Mouse (Mus musculus) kidney, postnatal 25 days (tissue): Measurements from ENCODE around the gene Hsd17b13.
"Not testable (repeated sequence)": the region's sequence is repeated elsewhere in the genome, so short reads cannot be mapped to it uniquely, and the experiment has no call there.

Source experiments
- DNase-seq, 2 experiments: peaks; one replicate each; pipeline ENCODE4 v3.0.0; 2021; ENCODE audit warnings: mixed read lengths in 2 of 2

Hsd17b13 gene

DNA sequence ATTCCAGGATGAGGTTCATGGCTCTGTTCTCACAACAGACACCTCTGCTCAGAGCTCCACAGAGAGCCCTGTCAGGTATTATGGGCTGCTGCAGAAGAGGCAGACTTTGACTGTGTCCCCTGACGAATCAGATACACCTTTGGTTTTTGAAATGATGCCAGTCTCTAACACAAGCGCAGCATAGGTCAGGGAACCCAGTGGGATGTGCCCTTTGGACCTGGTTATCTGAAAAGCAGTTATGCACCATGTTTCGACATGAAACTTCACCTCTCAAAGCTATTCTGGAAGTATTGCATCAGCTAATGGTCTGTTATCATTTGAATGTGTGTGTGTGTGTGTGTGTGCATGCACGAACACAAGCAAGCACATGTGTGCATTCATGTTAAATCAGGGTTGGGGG, at the start of gene Hsd17b13:
Gene Hsd17b13 (minus strand): TSS at position 114 of the 400 bp plus-strand sequence.
- DNase-seq, result no peak

GRCm38 (mm10) chr5:104025245-104025854, 48.1 kb upstream of the Hsd17b13 start:
- DNase-seq, result no peak

- no peak for DNase-seq
Observed at GRCm38 (mm10) chr5:104024762-104025161, 47.6 kb upstream of the Hsd17b13 start.

DNA sequence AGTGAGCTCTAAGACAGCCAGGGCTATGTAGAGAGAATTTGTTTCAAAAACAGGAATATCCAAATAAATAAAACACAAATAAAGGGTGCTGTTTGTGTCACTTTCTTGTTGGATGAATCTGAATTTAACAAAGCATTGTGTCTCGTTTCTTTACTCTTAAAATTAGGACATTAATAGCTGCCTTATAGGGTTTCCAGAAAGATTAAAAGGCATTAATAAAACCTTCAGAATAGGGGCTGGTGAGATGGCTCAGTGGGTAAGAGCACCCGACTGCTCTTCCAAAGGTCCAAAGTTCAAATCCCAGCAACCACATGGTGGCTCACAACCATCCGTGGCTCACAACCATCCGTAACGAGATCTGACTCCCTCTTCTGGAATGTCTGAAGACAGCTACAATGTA, 47.0 kb upstream of the Hsd17b13 start:
- DNase-seq, result not testable (repeated sequence)

DNA sequence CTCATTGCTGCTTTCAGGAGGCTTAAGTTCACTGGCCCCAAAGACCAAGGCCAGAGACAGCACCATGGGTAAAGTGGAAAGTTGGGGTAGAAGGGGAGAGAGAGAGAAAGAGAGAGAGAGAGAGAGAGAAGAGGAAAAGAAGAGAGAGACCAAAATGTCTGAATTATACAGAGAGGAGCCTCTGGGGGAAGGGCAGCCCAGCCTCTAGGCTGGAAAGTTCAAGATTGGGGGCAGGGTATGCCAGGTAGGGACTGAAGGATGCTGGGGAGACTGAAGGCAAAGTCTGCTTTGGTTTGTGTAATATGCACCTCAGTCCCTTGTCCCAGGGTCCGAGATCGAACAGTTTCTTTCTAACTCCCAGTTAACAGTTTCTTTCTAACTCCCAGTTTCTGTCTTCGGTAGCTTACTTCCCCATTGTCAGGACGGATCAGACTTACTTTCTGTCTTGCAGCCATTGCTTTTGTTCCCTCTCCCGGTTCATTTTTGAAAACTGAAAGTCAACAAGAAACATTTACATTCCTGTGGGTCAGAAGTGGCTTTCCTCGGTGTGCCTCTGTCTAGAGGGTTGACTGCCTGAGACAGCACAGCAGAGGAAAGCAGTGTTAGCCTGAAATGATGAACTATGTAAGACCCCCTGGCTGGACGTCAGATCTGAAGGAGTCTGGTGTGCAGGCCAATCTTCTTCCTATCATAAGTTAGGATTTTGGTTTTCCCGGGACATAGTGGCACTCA, 46.2 kb upstream of the Hsd17b13 start:
- DNase-seq, result no peak

DNA sequence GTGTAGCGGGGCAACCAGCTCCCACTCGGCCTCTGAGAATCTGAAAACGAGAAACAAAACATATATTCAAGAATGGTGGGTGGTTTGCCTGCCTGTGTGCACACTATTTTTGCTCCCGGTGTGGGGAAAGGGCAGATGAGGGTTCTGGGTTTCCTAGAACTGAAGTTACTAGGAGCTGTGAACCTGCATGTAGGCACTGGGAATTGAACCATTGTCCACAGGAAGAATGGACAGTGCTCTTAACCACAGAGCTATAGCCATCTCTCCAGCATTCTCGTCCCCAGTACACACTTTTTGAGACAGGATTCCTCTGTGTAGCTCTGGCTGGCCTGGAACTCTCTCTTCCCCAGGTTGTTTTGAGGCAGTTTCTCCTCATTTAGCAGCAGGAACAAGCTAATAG, 45.3 kb upstream of the Hsd17b13 start:
- DNase-seq, result no peak

DNA sequence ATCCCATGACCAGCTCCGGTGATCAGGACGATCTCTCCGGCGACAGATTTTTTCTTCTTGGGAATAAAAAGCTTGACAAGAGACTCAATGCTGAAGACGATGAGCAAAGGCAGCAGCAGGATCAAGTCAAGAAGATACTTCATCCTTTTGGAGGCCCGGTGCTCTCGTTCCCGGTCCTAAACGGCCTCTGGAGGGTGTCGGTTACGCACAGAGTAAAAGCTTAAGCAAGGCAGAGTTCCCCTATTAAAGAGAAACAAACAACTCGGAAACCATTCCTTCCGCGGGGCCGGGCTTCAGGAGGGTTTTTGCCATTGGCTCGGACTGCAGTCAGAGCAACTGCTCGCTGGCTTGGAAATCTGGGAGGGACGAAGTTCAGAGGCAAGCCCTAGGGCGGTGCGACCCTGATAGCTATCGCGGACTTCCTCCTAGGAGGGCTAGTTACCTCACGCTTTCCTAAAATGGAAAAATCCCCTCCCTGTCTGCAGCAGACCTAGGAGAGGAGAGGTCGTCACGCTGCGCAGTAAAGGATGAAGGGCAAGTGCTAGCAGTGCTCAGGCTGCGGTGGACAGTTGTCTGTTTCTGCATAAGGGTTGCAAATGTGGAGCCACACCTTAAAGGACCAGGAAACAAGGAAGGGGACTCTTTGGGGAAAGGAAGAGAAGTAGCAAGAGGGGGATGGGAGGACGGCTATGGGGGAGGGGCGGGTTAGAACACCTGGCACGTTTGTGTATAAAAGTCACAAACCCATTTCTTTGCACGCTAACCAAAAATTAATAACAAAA, 44.6 kb upstream of the Hsd17b13 start, which contains the start of gene Hsd17b11:
Gene Hsd17b11 (minus strand): TSS at position 323 of the 782 bp plus-strand sequence.
- peak; percentile 92 to 95 for DNase-seq

GRCm38 (mm10) chr5:104011419-104011818, 34.2 kb upstream of the Hsd17b13 start:
- DNase-seq, result no peak

- no peak for DNase-seq
Observed at GRCm38 (mm10) chr5:104010261-104010660, 33.1 kb upstream of the Hsd17b13 start.

- no peak for DNase-seq
Observed at GRCm38 (mm10) chr5:104009421-104009820, 32.2 kb upstream of the Hsd17b13 start.

DNA sequence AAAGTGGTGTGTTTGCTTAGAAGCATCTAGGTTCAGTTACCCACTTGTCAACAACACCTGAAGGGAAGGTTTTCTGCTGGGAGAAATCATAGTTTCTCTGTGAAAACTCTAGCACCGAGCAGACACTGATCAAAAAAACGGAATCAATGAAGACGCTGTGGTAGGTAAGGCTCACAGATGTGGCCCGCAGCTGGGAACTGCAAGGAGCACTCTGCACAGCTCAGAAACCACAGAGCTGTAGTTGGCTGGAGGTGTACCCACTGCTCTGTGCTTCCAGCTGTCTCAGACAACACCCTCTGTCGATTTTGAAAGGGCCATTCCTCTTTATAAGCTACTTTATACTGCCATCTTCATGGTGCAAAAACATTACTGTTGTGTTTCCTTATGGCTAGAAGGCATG, 30.6 kb upstream of the Hsd17b13 start:
- no peak for DNase-seq

DNA sequence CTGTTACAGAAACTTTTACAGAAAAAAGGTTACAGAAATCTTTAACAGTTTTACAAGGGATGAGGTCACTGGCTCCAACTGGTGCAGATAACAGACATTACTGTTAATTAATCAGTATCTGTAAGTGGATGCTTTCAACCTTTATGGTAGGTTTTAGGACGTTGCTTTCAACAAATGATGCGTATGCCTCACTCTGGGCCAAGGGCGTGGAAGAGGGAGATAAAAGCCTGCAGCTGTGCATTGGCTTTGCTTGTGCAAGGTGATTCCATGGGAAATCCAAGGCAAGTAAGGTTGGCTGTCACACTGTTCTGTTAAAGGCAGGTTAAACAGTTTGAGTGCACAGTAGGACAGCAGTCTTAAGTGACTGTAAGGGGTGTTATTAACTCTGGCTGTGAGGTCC, 29.6 kb upstream of the Hsd17b13 start:
- DNase-seq, result no peak

GRCm38 (mm10) chr5:104003955-104004354, 26.7 kb upstream of the Hsd17b13 start:
- DNase-seq, result no peak

GRCm38 (mm10) chr5:104003256-104003931, 26.2 kb upstream of the Hsd17b13 start:
- DNase-seq, result no peak

- DNase-seq, result no peak
Observed at GRCm38 (mm10) chr5:104002549-104003255, 25.5 kb upstream of the Hsd17b13 start.

- DNase-seq, result peak; percentile 82 to 92
Observed at GRCm38 (mm10) chr5:103999738-104000137, 22.5 kb upstream of the Hsd17b13 start.

- no peak for DNase-seq
Observed at GRCm38 (mm10) chr5:103998739-103999138, 21.5 kb upstream of the Hsd17b13 start.

- peak in 1 of 2 experiments; percentile 25 for DNase-seq
Observed at GRCm38 (mm10) chr5:103995181-103995580, 18.0 kb upstream of the Hsd17b13 start.

DNA sequence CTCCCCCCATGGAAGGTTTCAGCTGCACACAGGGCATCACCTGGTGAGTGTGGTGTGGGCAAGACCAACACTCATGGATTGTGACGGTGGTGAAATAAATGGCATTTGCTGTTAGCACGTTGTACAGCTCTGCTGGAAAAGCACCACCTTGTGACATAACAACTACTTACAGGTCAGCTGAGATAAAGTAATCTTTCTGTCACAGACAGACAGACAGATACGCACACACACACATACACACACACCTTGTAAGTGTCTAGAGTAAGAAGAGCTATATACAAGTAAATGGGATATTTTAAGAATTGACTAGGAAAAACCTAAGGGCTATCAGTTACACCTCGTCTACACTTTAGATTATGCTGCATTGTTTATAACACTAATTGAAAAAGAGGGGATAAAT, 17.5 kb upstream of the Hsd17b13 start:
- no peak for DNase-seq

DNA sequence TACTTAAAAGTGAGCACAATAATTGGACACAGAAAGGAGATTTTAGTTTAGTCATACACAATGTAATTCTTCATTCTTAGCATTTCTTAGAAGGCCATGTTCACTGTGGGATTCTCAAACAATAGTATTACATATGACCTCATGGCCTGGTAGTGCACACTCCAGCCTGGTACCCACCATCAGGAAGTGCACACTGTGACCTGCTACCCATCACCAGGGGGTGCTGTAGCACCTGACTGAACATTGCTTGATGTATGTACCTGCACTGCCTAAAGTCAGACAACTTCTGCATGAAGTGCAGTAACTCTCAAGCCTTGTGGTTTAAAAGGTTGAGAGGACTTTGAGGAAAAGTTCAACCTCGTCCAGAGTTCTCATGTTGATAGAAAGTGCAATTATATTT, 16.4 kb upstream of the Hsd17b13 start:
- peak in 1 of 2 experiments; percentile 32 for DNase-seq

DNA sequence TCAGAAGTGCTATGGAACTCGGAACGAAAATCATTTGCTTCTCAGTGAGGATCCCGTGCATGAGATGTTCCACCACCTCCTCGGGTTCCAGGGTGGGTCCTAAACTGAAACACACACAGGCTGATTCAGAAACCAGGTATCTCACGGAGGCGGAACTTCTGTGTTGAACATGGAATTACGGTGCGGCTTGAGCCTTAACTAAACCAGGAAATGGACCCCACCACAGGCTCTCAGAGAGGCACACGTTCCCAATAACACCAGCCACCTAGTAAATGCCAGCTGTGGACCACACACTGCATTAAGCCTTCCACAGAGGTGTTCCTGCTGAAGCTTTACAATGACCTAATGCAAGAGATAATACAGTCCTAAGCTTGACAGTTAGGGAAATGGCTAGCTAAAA, 15.6 kb upstream of the Hsd17b13 start:
- no peak for DNase-seq
